Mouse (Mus musculus): ENCODE data around the gene Nxn. TPM values are rescaled to one million over a fixed set of nuclear protein-coding genes. Genes with fewer than 3 reads are reported as not detected.

Nxn gene
- polyA plus RNA-seq, 1 experiment: 24.7 TPM

DNA sequence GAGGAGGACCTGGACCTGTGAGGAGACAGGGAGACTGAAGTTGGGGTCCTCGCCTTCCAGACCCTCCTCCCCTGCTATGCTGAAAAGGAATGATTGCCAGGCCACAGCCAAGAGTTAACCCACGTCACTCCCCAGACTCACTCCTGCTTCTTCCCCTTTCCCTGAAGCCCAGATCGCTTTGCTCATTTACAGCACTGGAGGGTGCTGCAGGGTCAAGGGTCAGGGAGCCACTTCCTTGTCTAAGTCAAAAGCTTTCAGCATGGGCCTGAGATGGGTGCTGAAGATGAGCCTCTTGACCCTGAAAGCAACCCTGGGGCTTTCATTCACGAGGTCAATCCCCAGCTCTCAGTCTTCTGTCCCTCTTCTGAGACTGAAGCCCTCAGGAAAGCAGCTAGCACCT lies 20.2 kb upstream of the Nxn start:
- WGBS: 94% methylated on average over 4 of the region's 4 CpGs
- Histone ChIP-seq H3K4me1 (replicated peaks; ENCODE audit: control insufficient read depth, insufficient read depth, low read length) (no peaks in the 10 kb centered on the region), H3K36me3 (ENCODE audit: control insufficient read depth, insufficient read depth, low read length) (peaks cover 45% of the 10 kb centered on the region), H3K4me3 (ENCODE audit: control insufficient read depth, insufficient read depth, low read length) (no peak overlapping the region), H3K27me3 (ENCODE audit: control insufficient read depth, insufficient read depth, low read length) (no peaks in the 10 kb centered on the region), H3K27ac (ENCODE audit: control insufficient read depth, insufficient read depth, low read length) (no peak overlapping the region)
- DNase-seq: peak; percentile 31
- TF ChIP-seq POLR2A (IDR thresholded peaks at IDR 0.05; ENCODE audit: control insufficient read depth, extremely low read depth, insufficient read depth, low read length, poor library complexity) (no peak), CTCF (IDR thresholded peaks at IDR 0.05; ENCODE audit: borderline replicate concordance, control insufficient read depth, extremely low read depth, insufficient read depth, low read length, poor library complexity) (no peak)

GRCm38 (mm10) chr11:76418423-76418822 lies 19.5 kb upstream of the Nxn start:
- WGBS: 93% methylated on average over 8 of the region's 8 CpGs
- no peaks in the 10 kb centered on the region for H3K27me3 ChIP-seq (ENCODE audit: control insufficient read depth, insufficient read depth, low read length)
- H3K4me1 ChIP-seq (replicated peaks; ENCODE audit: control insufficient read depth, insufficient read depth, low read length): no peaks in the 10 kb centered on the region
- H3K36me3 ChIP-seq (ENCODE audit: control insufficient read depth, insufficient read depth, low read length): peaks cover 48% of the 10 kb centered on the region
- H3K4me3 ChIP-seq (ENCODE audit: control insufficient read depth, insufficient read depth, low read length): no peak overlapping the region
- TF ChIP-seq CTCF (IDR thresholded peaks at IDR 0.05; ENCODE audit: borderline replicate concordance, control insufficient read depth, extremely low read depth, insufficient read depth, low read length, poor library complexity) (no peak), POLR2A (IDR thresholded peaks at IDR 0.05; ENCODE audit: control insufficient read depth, extremely low read depth, insufficient read depth, low read length, poor library complexity) (no peak)
- no peak for DNase-seq
- H3K27ac ChIP-seq (ENCODE audit: control insufficient read depth, insufficient read depth, low read length): no peak overlapping the region

GRCm38 (mm10) chr11:76415985-76416384 lies 17.0 kb upstream of the Nxn start:
- H3K27ac ChIP-seq (ENCODE audit: control insufficient read depth, insufficient read depth, low read length): no peak overlapping the region
- peaks cover 44% of the 10 kb centered on the region for H3K36me3 ChIP-seq (ENCODE audit: control insufficient read depth, insufficient read depth, low read length)
- no peak for DNase-seq
- TF ChIP-seq POLR2A (IDR thresholded peaks at IDR 0.05; ENCODE audit: control insufficient read depth, extremely low read depth, insufficient read depth, low read length, poor library complexity) (no peak), CTCF (IDR thresholded peaks at IDR 0.05; ENCODE audit: borderline replicate concordance, control insufficient read depth, extremely low read depth, insufficient read depth, low read length, poor library complexity) (no peak)
- H3K27me3 ChIP-seq (ENCODE audit: control insufficient read depth, insufficient read depth, low read length): no peaks in the 10 kb centered on the region
- H3K4me1 ChIP-seq (replicated peaks; ENCODE audit: control insufficient read depth, insufficient read depth, low read length): no peaks in the 10 kb centered on the region
- H3K4me3 ChIP-seq (ENCODE audit: control insufficient read depth, insufficient read depth, low read length): no peak overlapping the region
- 84% methylated on average over 2 of the region's 2 CpGs for WGBS

GRCm38 (mm10) chr11:76415001-76415400 lies 16.1 kb upstream of the Nxn start:
- 98% methylated on average over 4 of the region's 4 CpGs for WGBS
- H3K4me3 ChIP-seq (ENCODE audit: control insufficient read depth, insufficient read depth, low read length): no peak overlapping the region
- H3K36me3 ChIP-seq (ENCODE audit: control insufficient read depth, insufficient read depth, low read length): peaks cover 43% of the 10 kb centered on the region
- no peak overlapping the region for H3K27ac ChIP-seq (ENCODE audit: control insufficient read depth, insufficient read depth, low read length)
- no peak for DNase-seq
- TF ChIP-seq POLR2A (IDR thresholded peaks at IDR 0.05; ENCODE audit: control insufficient read depth, extremely low read depth, insufficient read depth, low read length, poor library complexity): no peak
- no peak for TF ChIP-seq CTCF (IDR thresholded peaks at IDR 0.05; ENCODE audit: borderline replicate concordance, control insufficient read depth, extremely low read depth, insufficient read depth, low read length, poor library complexity)
- H3K27me3 ChIP-seq (ENCODE audit: control insufficient read depth, insufficient read depth, low read length): no peaks in the 10 kb centered on the region
- H3K4me1 ChIP-seq (replicated peaks; ENCODE audit: control insufficient read depth, insufficient read depth, low read length): no peaks in the 10 kb centered on the region

- 97% methylated on average over 4 of the region's 4 CpGs for WGBS
- Histone ChIP-seq H3K27ac (ENCODE audit: control insufficient read depth, insufficient read depth, low read length) (no peak overlapping the region), H3K4me1 (replicated peaks; ENCODE audit: control insufficient read depth, insufficient read depth, low read length) (no peaks in the 10 kb centered on the region), H3K27me3 (ENCODE audit: control insufficient read depth, insufficient read depth, low read length) (no peaks in the 10 kb centered on the region), H3K36me3 (ENCODE audit: control insufficient read depth, insufficient read depth, low read length) (peaks cover 35% of the 10 kb centered on the region), H3K4me3 (ENCODE audit: control insufficient read depth, insufficient read depth, low read length) (no peak overlapping the region)
- DNase-seq: no peak
- TF ChIP-seq POLR2A (IDR thresholded peaks at IDR 0.05; ENCODE audit: control insufficient read depth, extremely low read depth, insufficient read depth, low read length, poor library complexity) (no peak), CTCF (IDR thresholded peaks at IDR 0.05; ENCODE audit: borderline replicate concordance, control insufficient read depth, extremely low read depth, insufficient read depth, low read length, poor library complexity) (no peak)
Observed at GRCm38 (mm10) chr11:76413202-76413601, 14.3 kb upstream of the Nxn start.

GRCm38 (mm10) chr11:76410826-76411225 lies 11.9 kb upstream of the Nxn start:
- TF ChIP-seq POLR2A (IDR thresholded peaks at IDR 0.05; ENCODE audit: control insufficient read depth, extremely low read depth, insufficient read depth, low read length, poor library complexity): no peak
- TF ChIP-seq CTCF (IDR thresholded peaks at IDR 0.05; ENCODE audit: borderline replicate concordance, control insufficient read depth, extremely low read depth, insufficient read depth, low read length, poor library complexity): 0 out of 2 replicates have a peak, but pooled peaks have one; percentile 30
- peak; percentile 54 for DNase-seq
- 71% methylated on average over 12 of the region's 12 CpGs for WGBS
- Histone ChIP-seq H3K4me3 (ENCODE audit: control insufficient read depth, insufficient read depth, low read length) (no peak overlapping the region), H3K36me3 (ENCODE audit: control insufficient read depth, insufficient read depth, low read length) (peaks cover 20% of the 10 kb centered on the region), H3K4me1 (replicated peaks; ENCODE audit: control insufficient read depth, insufficient read depth, low read length) (no peaks in the 10 kb centered on the region), H3K27me3 (ENCODE audit: control insufficient read depth, insufficient read depth, low read length) (no peaks in the 10 kb centered on the region), H3K27ac (ENCODE audit: control insufficient read depth, insufficient read depth, low read length) (no peak overlapping the region)

Data from thymus, adult 2 months (tissue).